In genomic region chr4:141976163-141976562, GRCm38 (mm10) we compare ENCODE assay signal across 10 mouse cellular contexts. TPM values are rescaled to one million over a fixed set of nuclear protein-coding genes. Genes with fewer than 3 reads are reported as not detected.
DNase-seq lines count a peak whose midpoint lies in the region; ATAC-seq and TF ChIP-seq lines count a peak whose summit lies in the region.
"Had no signal": no experiment of that assay in that cellular context is flagged by ENCODE, and none has a peak within 500 bp of the region (broad histone marks: within the 10 kb centered on the region; RNA-seq: fewer than 3 reads in every experiment).

No protein-coding gene starts in this region.

- H3K27me3 ChIP-seq in lung, postnatal 0 days (replicated peaks; ENCODE audit: insufficient read depth, low read length) = no peaks in the 10 kb centered on the region
- H3K27me3 ChIP-seq: heart, embryonic 15.5 days had no signal

- WGBS in lung, postnatal 0 days = 40% methylated on average over 4 of the region's 4 CpGs

- DNase-seq in cerebellum, adult 8-10 months = peak; percentile 27
- no peak for DNase-seq in cerebellum, adult 11 months
- peak; percentile 57 to 69 for DNase-seq in left cerebral cortex, adult 18-20 months (ENCODE audit: low spot score in 2 of 2)
- DNase-seq in left cerebral cortex, adult 11 months (ENCODE audit: low spot score) = no peak
- DNase-seq in adipocyte (ENCODE audit: low spot score) = peak; percentile 18
- DNase-seq in induced T-regulatory cell, adult 2 months (ENCODE audit: low read depth) = peak; percentile 46
- DNase-seq in lung, postnatal 0 days (ENCODE audit: low spot score) = peak; percentile 57
- DNase-seq in T-cell, adult 2 months (ENCODE audit: low spot score) = no peak

- no peak overlapping the region for H3K4me2 ChIP-seq in lung, postnatal 0 days (replicated peaks; ENCODE audit: low read depth, low read length)
- H3K4me2 ChIP-seq: heart, embryonic 15.5 days had no signal

- ATAC-seq in lung, postnatal 0 days = 0 out of 2 replicates have a peak, but pooled peaks have one; percentile 21

- H3K4me1 ChIP-seq in lung, postnatal 0 days (ENCODE audit: insufficient read depth, low read depth, low read length) = no peaks in the 10 kb centered on the region
- H3K4me1 ChIP-seq: heart, embryonic 15.5 days had no signal

- no peak overlapping the region for H3K9ac ChIP-seq in lung, postnatal 0 days (replicated peaks; ENCODE audit: low read depth)
- H3K9ac ChIP-seq: heart, embryonic 15.5 days had no signal

- H3K9me3 ChIP-seq in lung, postnatal 0 days (ENCODE audit: low read length) = no peaks in the 10 kb centered on the region
- H3K9me3 ChIP-seq: heart, embryonic 15.5 days had no signal

- TF ChIP-seq EP300 in lung, postnatal 0 days (IDR thresholded peaks at IDR 0.05) = no peak

- no peaks in the 10 kb centered on the region for H3K36me3 ChIP-seq in lung, postnatal 0 days (ENCODE audit: insufficient read depth, low read length)
- H3K36me3 ChIP-seq: heart, embryonic 15.5 days had no signal

- peak; percentile 82 for TF ChIP-seq CTCF in lung, postnatal 0 days (IDR thresholded peaks at IDR 0.05)

- no peak overlapping the region for H3K27ac ChIP-seq in lung, postnatal 0 days (ENCODE audit: low read length)
- H3K27ac ChIP-seq: heart, embryonic 15.5 days had no signal

- no peak overlapping the region for H3K4me3 ChIP-seq in lung, postnatal 0 days (ENCODE audit: low read depth, low read length)
- H3K4me3 ChIP-seq: heart, embryonic 15.5 days; megakaryocyte, embryonic 14.5 days had no signal

RNA-seq across cellular contexts. Expression of gene Fhad1, which starts 38.7 kb away (rescaled TPM):
- 1 to 10 TPM; 7.4 to 9.1 TPM for total RNA-seq in left cerebral cortex, adult 18-20 months (2021)
- 6.5 and 8.3 TPM in 2 replicates for polyA plus RNA-seq in lung, postnatal 0 days (2015; fragmentation: Nextera tagmentation; extraction: Ambion mirVana)

Comparison
In these comparisons a context has a peak if more than half of its experiments do, and no peak if none do; other contexts are left out.
1. DNase-seq: peak in cerebellum, adult 8-10 months (single experiment), left cerebral cortex, adult 18-20 months (2 of 2), adipocyte (single experiment), induced T-regulatory cell, adult 2 months (single experiment) and lung, postnatal 0 days (single experiment); none in cerebellum, adult 11 months (single experiment), left cerebral cortex, adult 11 months (single experiment) and T-cell, adult 2 months (single experiment).